Mouse (Mus musculus): ENCODE measurements around the gene Agap2.
"Not testable (repeated sequence)": the region's sequence is repeated elsewhere in the genome, so short reads cannot be mapped to it uniquely, and the experiment has no call there.

Agap2 gene

GRCm38 (mm10) chr10:127134394-127135035, 59.4 kb downstream of the Agap2 start:
- not testable (repeated sequence) for DNase-seq (ENCODE audit: low read depth, low spot score)

DNA sequence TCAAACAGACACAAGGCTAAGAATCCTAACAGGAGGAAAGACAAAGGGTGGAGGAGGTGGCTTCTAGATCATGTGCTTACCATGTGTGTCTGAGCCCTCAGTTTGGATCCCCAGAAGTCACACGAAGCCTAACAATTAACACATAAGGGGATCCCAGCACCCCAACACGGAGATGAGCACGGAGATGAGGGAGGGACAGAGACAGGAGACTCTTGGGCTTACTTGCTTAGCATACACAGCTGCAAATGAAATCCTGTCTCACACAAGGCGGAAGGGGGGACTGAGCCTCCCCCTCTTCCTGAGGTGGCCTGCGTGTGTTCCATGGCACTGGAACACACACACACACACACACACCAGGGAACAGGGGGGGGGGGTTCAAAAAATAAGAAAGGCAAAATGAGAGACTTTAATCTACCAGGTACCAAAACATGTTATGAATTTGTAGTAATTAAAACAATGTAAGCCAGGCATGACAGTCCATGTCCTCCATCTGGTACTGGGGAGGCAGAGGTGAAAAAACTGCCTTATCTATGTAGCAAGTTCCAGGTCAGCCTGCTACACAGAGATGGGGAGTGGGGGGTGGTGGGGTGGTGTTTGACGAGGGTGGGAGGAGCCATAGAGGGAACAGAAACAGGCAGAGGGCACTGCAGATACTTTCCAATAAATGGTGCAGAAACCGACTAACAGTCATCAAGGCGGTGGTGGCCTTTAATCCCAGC, 60.2 kb downstream of the Agap2 start:
- DNase-seq (ENCODE audit: low read depth, low spot score), result no peak

GRCm38 (mm10) chr10:127136510-127136909, 61.4 kb downstream of the Agap2 start:
- DNase-seq (ENCODE audit: low read depth, low spot score), result no peak

DNA sequence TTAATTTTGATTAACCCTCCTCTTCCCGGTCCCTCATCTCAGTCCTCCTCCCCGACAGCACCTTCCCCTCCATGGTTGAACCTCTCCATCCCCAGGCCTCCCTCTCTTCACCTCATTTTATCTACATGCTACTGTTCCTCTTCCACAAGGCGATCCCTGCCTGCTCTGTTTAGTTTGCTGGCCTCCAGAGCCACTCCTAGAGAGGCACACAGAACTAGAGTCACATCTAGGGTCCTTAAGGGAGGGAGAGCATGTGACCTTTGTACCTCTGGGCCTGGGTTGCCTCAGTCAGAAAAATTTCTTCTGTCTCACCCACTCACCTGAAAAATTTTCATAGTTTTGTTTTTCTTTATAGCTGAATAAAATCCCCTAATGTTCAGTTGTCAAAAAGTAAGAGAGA, 62.8 kb downstream of the Agap2 start:
- DNase-seq (ENCODE audit: low read depth, low spot score), result no peak

GRCm38 (mm10) chr10:127138328-127139141, 63.5 kb downstream of the Agap2 start:
- DNase-seq (ENCODE audit: low read depth, low spot score), result no peak

- no peak for DNase-seq (ENCODE audit: low read depth, low spot score)
These were observed 65.9 kb downstream of the Agap2 start for GRCm38 (mm10) chr10:127140971-127141370.

- no peak for DNase-seq (ENCODE audit: low read depth, low spot score)
These were observed 66.4 kb downstream of the Agap2 start for GRCm38 (mm10) chr10:127141500-127141899.
